Mouse (Mus musculus) ES-E14 (cell line): ENCODE data around the gene E330017A01Rik. TPM values are rescaled to one million over a fixed set of nuclear protein-coding genes. Genes with fewer than 3 reads are reported as not detected.

Experiments used
- DNase-seq: peaks from one replicate; pipeline ENCODE4 v3.0.0-alpha.2; 2013; ENCODE audit warnings: low read depth, low spot score
- H3K27ac ChIP-seq: 2 replicates; pipeline ENCODE4 v1.5.1; 2012; ENCODE audit warnings: low read depth, mild to moderate bottlenecking, low read length, moderate library complexity, mixed read lengths; ENCODE audit not compliant: poor library complexity, insufficient read depth, severe bottlenecking
- H3K36me3 ChIP-seq: 2 replicates; pipeline ENCODE4 v1.6.1; 2012; ENCODE audit warnings: mild to moderate bottlenecking, low read length, moderate library complexity, mixed read lengths; ENCODE audit not compliant: control insufficient read depth, poor library complexity, insufficient read depth, severe bottlenecking
- H3K4me1 ChIP-seq, 2 experiments: fragments of 150-350 bp in 1 of 2; sonication (generic) in 1 of 2; 2 replicates each; pipeline ENCODE4 v1.6.1; 2012; ENCODE audit warnings: low read length in 2 of 2, mild to moderate bottlenecking in 1 of 2, mixed read lengths in 1 of 2; ENCODE audit not compliant: control insufficient read depth in 2 of 2, insufficient read depth in 2 of 2, poor library complexity in 1 of 2
- H3K4me3 ChIP-seq, 2 experiments: fragments of 150-350 bp in 1 of 2; sonication (generic) in 1 of 2; 2 replicates each; pipeline ENCODE4 v1.5.1; 2012; ENCODE audit warnings: low read length in 2 of 2, low read depth in 1 of 2, mild to moderate bottlenecking in 1 of 2, mixed read lengths in 1 of 2; ENCODE audit not compliant: insufficient read depth in 1 of 2, poor library complexity in 1 of 2, severe bottlenecking in 1 of 2
- H3K9ac ChIP-seq: 2 replicates; pipeline ENCODE4 v1.6.1; 2012; ENCODE audit warnings: low read depth, mild to moderate bottlenecking, low read length, mixed read lengths; ENCODE audit not compliant: poor library complexity, insufficient read depth, severe bottlenecking
- H3K9me3 ChIP-seq: fragments of 150-350 bp; sonication (generic); 2 replicates; pipeline ENCODE4 v1.6.1; 2012; ENCODE audit warnings: low read depth, mild to moderate bottlenecking, low read length; ENCODE audit not compliant: control insufficient read depth, insufficient read depth
- CHD2 ChIP-seq: IDR thresholded peaks from 2 replicates; pipeline ENCODE4 v1.6.1; 2014; ENCODE audit warnings: mild to moderate bottlenecking, low read depth, low read length, inconsistent platforms
- HCFC1 ChIP-seq: IDR thresholded peaks from 2 replicates; pipeline ENCODE4 v1.6.1; 2012; ENCODE audit warnings: low read length, inconsistent platforms, borderline replicate concordance; ENCODE audit not compliant: insufficient read depth
- MAFK ChIP-seq: IDR thresholded peaks from 2 replicates; pipeline ENCODE4 v1.6.1; 2014; ENCODE audit warnings: mild to moderate bottlenecking, low read depth, low read length, inconsistent platforms; ENCODE audit not compliant: insufficient read depth
- ZC3H11A ChIP-seq: IDR thresholded peaks from 2 replicates; pipeline ENCODE4 v1.6.1; 2012; ENCODE audit warnings: low read depth, mild to moderate bottlenecking, inconsistent platforms, low read length, borderline replicate concordance
- ZNF384 ChIP-seq: IDR thresholded peaks from 2 replicates; pipeline ENCODE4 v1.6.1; 2012; ENCODE audit warnings: low read depth, low read length, inconsistent platforms
- in situ Hi-C, 2 experiments: fragments of 600-800 bp; cut with MboI; formaldehyde crosslinking; loops; one replicate each; pipeline ENCODE4 v1.15.1; 2025; ENCODE audit warnings: low sequenced_read_pairs in 2 of 2, inconsistent platforms in 1 of 2; ENCODE audit not compliant: unreplicated experiment in 2 of 2
- total RNA-seq: library from RNA; depleted of rRNA; stranded (reverse); fragments of 300-350 nt; gene quantifications from 2 replicates; pipeline ENCODE4 v1.2.3, GENCODE M21; 2012

E330017A01Rik gene
- total RNA-seq, 1 experiment, result not detected

DNA sequence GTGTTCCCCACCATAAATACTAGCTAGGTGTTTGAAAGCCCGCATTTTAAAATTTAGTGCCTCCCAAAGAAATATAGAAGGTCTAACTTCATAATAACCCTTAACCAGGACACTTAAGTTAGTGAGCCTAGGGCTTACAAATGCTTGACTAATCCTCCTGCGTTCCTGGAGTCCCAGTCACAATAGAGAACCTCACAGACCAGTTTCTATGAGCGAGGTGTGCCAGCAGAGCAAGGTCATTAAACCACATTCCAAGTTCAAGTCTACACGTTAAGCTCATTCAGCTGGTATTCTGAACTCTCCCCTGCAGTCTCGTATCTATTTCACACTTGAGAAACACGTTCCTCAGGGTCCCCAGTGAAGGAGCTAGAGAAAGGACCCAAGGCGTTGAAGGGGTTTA lies 44.3 kb upstream of the E330017A01Rik start:
- H3K9ac ChIP-seq, result no peak overlapping the region
- no peak overlapping the region for H3K27ac ChIP-seq
- in situ Hi-C loops, result no loop called here
- no peak overlapping the region for H3K4me3 ChIP-seq
- H3K36me3 ChIP-seq, result 0 out of 2 replicates have a peak, but pooled peaks cover 2% of the 10 kb centered on the region
- no peaks in the 10 kb centered on the region for H3K4me1 ChIP-seq
- no peaks in the 10 kb centered on the region for H3K9me3 ChIP-seq
- DNase-seq, result no peak
- no peak for TF ChIP-seq ZNF384
- no peak for TF ChIP-seq MAFK
- TF ChIP-seq ZC3H11A, result no peak
- no peak for TF ChIP-seq HCFC1
- no peak for TF ChIP-seq CHD2

DNA sequence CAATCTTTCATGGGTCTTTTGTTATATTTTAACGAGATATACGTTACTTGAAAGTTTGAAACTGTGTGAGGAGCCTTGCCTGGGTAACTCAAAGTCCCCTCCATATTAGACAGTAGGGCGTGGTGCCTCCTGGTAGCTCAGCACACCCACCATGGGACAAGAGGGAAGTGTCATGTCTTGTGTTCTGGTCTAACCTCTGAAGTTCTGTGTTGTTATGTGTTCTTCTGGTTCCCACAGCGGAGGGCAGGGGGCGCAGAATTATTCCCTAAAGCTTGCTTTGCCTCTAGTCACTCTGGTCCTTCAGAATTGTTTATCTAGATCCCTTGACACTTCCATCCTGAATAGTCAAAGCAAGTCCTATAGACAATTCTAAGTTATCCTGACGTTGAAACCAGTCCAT lies 43.5 kb upstream of the E330017A01Rik start:
- TF ChIP-seq ZNF384 (no peak), MAFK (no peak), CHD2 (no peak), HCFC1 (no peak), ZC3H11A (no peak)
- in situ Hi-C loops, result no loop called here
- Histone ChIP-seq H3K9ac (no peak overlapping the region), H3K36me3 (0 out of 2 replicates have a peak, but pooled peaks cover 2% of the 10 kb centered on the region), H3K9me3 (no peaks in the 10 kb centered on the region), H3K27ac (no peak overlapping the region), H3K4me3 (no peak overlapping the region), H3K4me1 (no peaks in the 10 kb centered on the region)
- no peak for DNase-seq

DNA sequence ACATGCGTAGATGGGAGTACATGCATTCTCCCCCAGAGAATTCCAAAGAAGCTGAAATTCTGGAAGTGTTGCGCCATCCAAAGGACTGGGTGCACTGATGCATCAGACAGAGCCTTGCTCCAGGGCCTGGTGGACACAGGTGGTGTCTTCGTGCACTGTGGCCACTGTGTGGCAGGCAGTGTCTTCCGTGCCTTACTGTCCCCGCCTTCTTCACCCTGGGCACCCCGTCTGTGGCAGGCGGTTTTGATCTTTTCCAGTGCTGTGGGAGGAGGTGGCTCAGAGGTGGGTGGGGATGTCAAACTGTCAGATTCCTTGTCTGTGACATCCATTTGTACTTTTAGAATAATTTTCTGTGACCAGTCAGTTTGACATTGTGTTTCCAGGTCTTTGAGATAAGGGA lies 40.1 kb upstream of the E330017A01Rik start:
- TF ChIP-seq MAFK, result no peak
- no peak for TF ChIP-seq HCFC1
- TF ChIP-seq CHD2, result no peak
- Histone ChIP-seq H3K27ac (no peak overlapping the region), H3K9ac (no peak overlapping the region), H3K9me3 (no peaks in the 10 kb centered on the region), H3K4me1 (no peaks in the 10 kb centered on the region), H3K4me3 (no peak overlapping the region), H3K36me3 (peaks cover 10% of the 10 kb centered on the region; the same call in 1 of the 2 replicates)
- in situ Hi-C loops, result no loop called here
- DNase-seq, result no peak

DNA sequence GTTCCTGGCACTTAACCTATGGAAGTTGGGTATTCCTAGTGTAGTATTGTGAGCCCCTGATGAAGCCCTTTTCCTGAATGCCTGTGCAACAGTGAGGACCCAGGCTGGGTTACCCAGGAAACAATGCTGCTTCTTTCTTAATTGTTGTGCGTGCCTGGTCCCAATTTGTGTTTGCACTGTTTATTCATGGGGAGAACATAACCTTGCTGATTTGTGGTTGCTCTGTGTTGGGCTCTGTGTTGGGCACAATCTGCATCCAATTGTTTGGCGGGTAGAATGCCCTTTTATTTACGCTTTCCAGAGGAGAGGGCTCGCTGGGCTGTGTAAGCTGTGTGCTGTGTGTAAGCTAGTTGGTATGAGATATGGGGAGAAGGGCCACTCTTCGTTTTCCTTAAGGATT lies 39.0 kb upstream of the E330017A01Rik start:
- in situ Hi-C loops, result no loop called here

DNA sequence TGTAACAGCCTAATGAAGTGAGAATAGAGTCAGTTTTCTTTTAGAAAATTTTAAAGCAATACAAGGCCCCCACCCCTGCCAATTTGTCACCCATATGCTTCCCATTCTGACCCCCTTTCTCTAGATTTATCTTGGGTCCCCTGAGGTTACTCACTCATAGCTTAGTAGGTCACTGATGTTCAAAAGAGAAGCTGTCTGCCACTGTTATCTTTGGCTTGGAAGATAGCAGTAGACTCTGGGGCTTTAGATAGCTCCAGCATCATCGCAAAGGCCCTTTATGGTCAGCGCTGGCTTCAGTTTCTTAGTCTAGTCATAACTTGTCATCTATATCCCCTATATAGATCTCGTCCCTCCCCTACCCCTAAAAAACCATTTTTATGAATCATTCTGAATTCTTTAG lies 38.1 kb upstream of the E330017A01Rik start:
- H3K4me3 ChIP-seq, result no peak overlapping the region
- no peaks in the 10 kb centered on the region for H3K9me3 ChIP-seq
- no peaks in the 10 kb centered on the region for H3K4me1 ChIP-seq
- no peak overlapping the region for H3K27ac ChIP-seq
- peaks cover 10% of the 10 kb centered on the region; the same call in 1 of the 2 replicates for H3K36me3 ChIP-seq
- in situ Hi-C loops, result no loop called here
- DNase-seq, result no peak
- H3K9ac ChIP-seq, result no peak overlapping the region
- TF ChIP-seq MAFK (no peak), ZNF384 (no peak), HCFC1 (no peak), ZC3H11A (no peak), CHD2 (no peak)

More for the DNA sequence above, 39.0 kb upstream of the E330017A01Rik start:
- Histone ChIP-seq H3K9me3 (no peaks in the 10 kb centered on the region), H3K4me3 (no peak overlapping the region), H3K9ac (no peak overlapping the region), H3K4me1 (no peaks in the 10 kb centered on the region), H3K36me3 (peaks cover 10% of the 10 kb centered on the region; the same call in 1 of the 2 replicates), H3K27ac (no peak overlapping the region)
- DNase-seq, result no peak
- TF ChIP-seq ZC3H11A (no peak), ZNF384 (no peak), MAFK (no peak), CHD2 (no peak), HCFC1 (no peak)
